ENCODE assay signal across 13 mouse cellular contexts in genomic region chr7:36150871-36151560, GRCm38 (mm10).
DNase-seq lines count a peak whose midpoint lies in the region; ATAC-seq lines count a peak whose summit lies in the region.
"Had no signal": no experiment of that assay in that cellular context is flagged by ENCODE, and none has a peak within 500 bp of the region (broad histone marks: within the 10 kb centered on the region; RNA-seq: fewer than 3 reads in every experiment).

No protein-coding gene starts in this region.

- ATAC-seq in kidney, embryonic 16.5 days (ENCODE audit: low FRiP score, low TSS enrichment) = peak; percentile 40
- ATAC-seq in embryonic facial prominence, embryonic 11.5 days (replicated peaks; ENCODE audit: insufficient number of reproducible peaks, low FRiP score, low TSS enrichment, low read depth) = no peak
- no peak for ATAC-seq in neural tube, embryonic 13.5 days (ENCODE audit: low read depth)
- no peak for ATAC-seq in inflammation-experienced regulatory T-cells, adult 6 months
- ATAC-seq: forebrain, embryonic 14.5 days; intestine, embryonic 16.5 days had no signal

- H3K27me3 ChIP-seq in kidney, embryonic 16.5 days (ENCODE audit: insufficient read depth, low read length) = no peaks in the 10 kb centered on the region
- H3K27me3 ChIP-seq in embryonic facial prominence, embryonic 11.5 days (ENCODE audit: control insufficient read depth, insufficient read depth, low read length) = no peaks in the 10 kb centered on the region
- H3K27me3 ChIP-seq in neural tube, embryonic 13.5 days = no peaks in the 10 kb centered on the region

- no peak overlapping the region for H3K9ac ChIP-seq in kidney, embryonic 16.5 days (replicated peaks; ENCODE audit: low read length)
- H3K9ac ChIP-seq in embryonic facial prominence, embryonic 11.5 days (replicated peaks; ENCODE audit: low read length) = no peak overlapping the region
- no peak overlapping the region for H3K9ac ChIP-seq in neural tube, embryonic 13.5 days

- DNase-seq in kidney, postnatal 10 days = no peak
- DNase-seq in embryo, embryonic 10 days (ENCODE audit: low spot score) = peak; percentile 52
- peak; percentile 21 for DNase-seq in embryonic facial prominence, embryonic 11.5 days (ENCODE audit: low spot score)
- DNase-seq in layer of hippocampus, postnatal 14 days (ENCODE audit: low spot score in 2 of 2) = no peak
- DNase-seq: adrenal gland, postnatal 25 days; cerebellum, adult 9-11 months; heart, adult 18-20 months had no signal

- H3K4me3 ChIP-seq in kidney, embryonic 16.5 days (ENCODE audit: low read length) = no peak overlapping the region
- H3K4me3 ChIP-seq in embryonic facial prominence, embryonic 11.5 days (ENCODE audit: low read depth, low read length) = no peak overlapping the region
- no peak overlapping the region for H3K4me3 ChIP-seq in neural tube, embryonic 13.5 days

- 18% methylated on average over 12 of the region's 12 CpGs for WGBS in kidney, embryonic 16.5 days
- 32% methylated on average over 12 of the region's 12 CpGs for WGBS in embryonic facial prominence, embryonic 11.5 days
- 15% methylated on average over 12 of the region's 12 CpGs for WGBS in neural tube, embryonic 13.5 days

- no peak overlapping the region for H3K4me2 ChIP-seq in kidney, embryonic 16.5 days (replicated peaks; ENCODE audit: low read depth, low read length)
- H3K4me2 ChIP-seq in embryonic facial prominence, embryonic 11.5 days (ENCODE audit: low read depth, low read length) = no peak overlapping the region
- no peak overlapping the region for H3K4me2 ChIP-seq in neural tube, embryonic 13.5 days
- H3K4me2 ChIP-seq: midbrain, embryonic 11.5 days had no signal

- H3K36me3 ChIP-seq in kidney, embryonic 16.5 days (ENCODE audit: insufficient read depth, low read length) = no peaks in the 10 kb centered on the region
- no peaks in the 10 kb centered on the region for H3K36me3 ChIP-seq in embryonic facial prominence, embryonic 11.5 days (replicated peaks; ENCODE audit: control insufficient read depth, insufficient read depth, low read depth, low read length)
- no peaks in the 10 kb centered on the region for H3K36me3 ChIP-seq in neural tube, embryonic 13.5 days

- no peaks in the 10 kb centered on the region for H3K9me3 ChIP-seq in kidney, embryonic 16.5 days (ENCODE audit: low read length)
- H3K9me3 ChIP-seq in embryonic facial prominence, embryonic 11.5 days (replicated peaks; ENCODE audit: control insufficient read depth, low read length) = no peaks in the 10 kb centered on the region
- no peaks in the 10 kb centered on the region for H3K9me3 ChIP-seq in neural tube, embryonic 13.5 days

- H3K4me1 ChIP-seq in kidney, embryonic 16.5 days (ENCODE audit: insufficient read depth, low read length) = peaks cover 24% of the 10 kb centered on the region
- H3K4me1 ChIP-seq in embryonic facial prominence, embryonic 11.5 days (ENCODE audit: control insufficient read depth, insufficient read depth, low read length) = no peaks in the 10 kb centered on the region
- peaks cover 17% of the 10 kb centered on the region for H3K4me1 ChIP-seq in neural tube, embryonic 13.5 days (replicated peaks)

- H3K27ac ChIP-seq in kidney, embryonic 16.5 days (ENCODE audit: low read length) = peak overlapping the region; percentile 26; the same call in 1 of the 2 replicates
- no peak overlapping the region for H3K27ac ChIP-seq in embryonic facial prominence, embryonic 11.5 days (replicated peaks; ENCODE audit: low read depth, low read length)
- 0 out of 2 replicates have a peak overlapping the region, but pooled peaks have one; percentile 18 for H3K27ac ChIP-seq in neural tube, embryonic 13.5 days (replicated peaks)

Comparison
In these comparisons a context has a peak if more than half of its experiments do, and no peak if none do; other contexts are left out.
1. DNase-seq: peak in embryo, embryonic 10 days (single experiment) and embryonic facial prominence, embryonic 11.5 days (single experiment); none in kidney, postnatal 10 days (single experiment) and layer of hippocampus, postnatal 14 days (0 of 2).